Mouse (Mus musculus) embryonic facial prominence, embryonic 15.5 days (tissue): ENCODE data around the gene Kcnip1. TPM values are rescaled to one million over a fixed set of nuclear protein-coding genes. Genes with fewer than 3 reads are reported as not detected.

Experiments used
- ATAC-seq: fragments of 200-750 bp; cut with Nextera tagmentation; 2 replicates; pipeline ENCODE4 v1.8.0; 2017; ENCODE audit warnings: low read depth, moderate TSS enrichment; ENCODE audit not compliant: insufficient number of reproducible peaks, low FRiP score, low TSS enrichment
- H3K27ac ChIP-seq: fragments of 300-500 bp; sonication (generic); replicated peaks from 2 replicates; pipeline ENCODE4 v1.5.1; 2015; ENCODE audit warnings: mild to moderate bottlenecking, inconsistent platforms
- H3K27me3 ChIP-seq: fragments of 300-500 bp; sonication (generic); 2 replicates; pipeline ENCODE4 v1.6.1; 2015; ENCODE audit warnings: inconsistent platforms
- H3K36me3 ChIP-seq: fragments of 300-500 bp; sonication (generic); 2 replicates; pipeline ENCODE4 v1.6.1; 2015; ENCODE audit warnings: mild to moderate bottlenecking, inconsistent platforms
- H3K4me1 ChIP-seq: fragments of 300-500 bp; sonication (generic); 2 replicates; pipeline ENCODE4 v1.6.1; 2015; ENCODE audit warnings: inconsistent platforms
- H3K4me2 ChIP-seq: fragments of 300-500 bp; sonication (generic); replicated peaks from 2 replicates; pipeline ENCODE4 v1.6.1; 2015; ENCODE audit warnings: mild to moderate bottlenecking, inconsistent platforms
- H3K4me3 ChIP-seq: fragments of 300-500 bp; sonication (generic); replicated peaks from 2 replicates; pipeline ENCODE4 v1.5.1; 2015; ENCODE audit warnings: mild to moderate bottlenecking, inconsistent platforms
- H3K9ac ChIP-seq: fragments of 300-500 bp; sonication (generic); 2 replicates; pipeline ENCODE4 v1.6.1; 2015; ENCODE audit warnings: inconsistent platforms
- H3K9me3 ChIP-seq: fragments of 300-500 bp; sonication (generic); replicated peaks from 2 replicates; pipeline ENCODE4 v1.6.1; 2016; ENCODE audit warnings: inconsistent platforms
- WGBS: fragments of 180-500 bp; shearing (Covaris S2); methylation state at CpG from one replicate; pipeline ENCODE4 v1.1.7; 2015; 5-methylcytosine and 5-hydroxymethylcytosine counted together
- polyA plus RNA-seq: library from polyadenylated mRNA; unstranded; fragments of >200 nt; fragmentation: Nextera tagmentation; extraction: Ambion mirVana; gene quantifications from 2 replicates; pipeline ENCODE4 v1.2.1, GENCODE M21; 2015

The Kcnip1 gene
- polyA plus RNA-seq, 1 experiment from 2014 or later = 6.6 TPM

DNA sequence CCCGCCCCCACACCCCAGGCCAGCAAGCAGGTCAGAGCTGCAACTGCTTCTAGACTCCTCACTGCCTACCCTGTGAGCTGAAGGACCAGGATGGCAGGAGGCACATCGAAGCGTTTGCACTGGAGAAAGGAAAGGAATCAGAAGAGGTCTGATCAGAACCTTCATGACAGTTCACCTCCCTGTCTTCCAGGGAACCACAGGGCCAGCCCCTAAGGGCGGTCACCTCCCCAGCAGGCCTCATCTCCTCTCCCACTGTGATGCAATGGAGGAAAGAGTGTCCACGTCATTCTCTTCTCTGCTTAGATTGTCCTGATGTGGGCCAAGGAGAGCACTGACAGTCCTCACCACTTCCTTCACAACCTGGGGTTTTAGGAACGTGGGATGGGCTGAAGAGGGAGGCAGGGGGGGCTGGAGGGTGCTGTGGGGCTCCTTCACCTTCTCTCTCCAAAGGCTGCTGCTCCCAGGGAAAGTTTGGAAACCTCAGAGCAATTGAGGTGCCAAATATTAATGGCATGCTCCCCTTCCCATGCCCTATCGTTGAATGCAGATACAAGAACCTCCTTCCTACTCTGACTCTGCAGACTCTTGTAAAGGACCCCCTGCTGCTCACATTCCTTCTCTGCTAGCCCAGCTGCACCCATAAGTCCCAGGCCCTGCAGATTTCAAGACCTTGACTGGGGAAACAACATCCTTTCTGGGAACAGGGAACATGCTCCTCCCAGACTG lies 17.3 kb upstream of the Kcnip1 start:
- Histone ChIP-seq H3K27me3 (no peaks in the 10 kb centered on the region), H3K4me1 (0 out of 2 replicates have a peak, but pooled peaks cover 5% of the 10 kb centered on the region), H3K4me2 (no peak overlapping the region), H3K9me3 (no peaks in the 10 kb centered on the region), H3K4me3 (no peak overlapping the region), H3K9ac (no peak overlapping the region), H3K27ac (peak overlapping the region; percentile 39; the same call in 1 of the 2 replicates), H3K36me3 (no peaks in the 10 kb centered on the region)
- WGBS = 68% methylated on average over 7 of the region's 7 CpGs
- no peak for ATAC-seq

DNA sequence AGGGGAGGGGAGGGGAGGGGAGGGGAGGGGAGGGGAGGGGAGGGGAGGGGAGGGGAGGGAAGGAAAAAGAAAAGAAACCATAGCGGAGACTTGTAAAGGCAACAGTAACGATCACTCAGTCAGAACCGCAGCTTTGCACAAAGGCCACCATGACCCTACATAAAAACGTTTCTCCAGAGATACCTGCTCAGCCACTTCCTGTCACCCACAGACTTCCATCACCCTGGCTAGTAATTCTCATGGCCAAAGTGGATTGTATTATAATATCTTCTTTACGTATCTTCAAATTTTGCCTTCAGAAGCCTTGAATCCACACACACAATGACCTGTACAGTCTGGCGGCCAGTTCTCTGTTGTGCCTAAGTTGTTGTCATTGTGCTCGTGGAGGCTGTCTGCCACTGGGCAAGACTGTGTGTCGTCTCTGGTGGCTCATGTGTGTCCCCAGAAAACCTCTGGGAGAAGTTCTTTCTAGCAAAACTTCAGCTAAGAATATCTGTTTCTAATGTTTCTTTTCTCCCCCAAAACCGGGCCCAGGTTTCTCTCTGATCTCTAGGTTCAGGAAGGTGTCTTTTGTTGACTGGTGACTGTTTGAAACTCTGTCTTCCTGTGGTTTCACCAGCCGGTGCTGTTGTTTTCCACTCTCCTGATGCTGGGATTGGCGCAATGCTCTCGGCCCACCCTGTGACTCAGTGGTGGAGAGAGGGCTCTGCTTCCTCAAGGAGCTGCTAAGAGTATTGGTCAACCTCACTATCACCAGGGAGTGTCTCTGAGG lies 16.6 kb upstream of the Kcnip1 start:
- Histone ChIP-seq H3K4me1 (0 out of 2 replicates have a peak, but pooled peaks cover 5% of the 10 kb centered on the region), H3K27me3 (no peaks in the 10 kb centered on the region), H3K4me3 (no peak overlapping the region), H3K27ac (no peak overlapping the region), H3K36me3 (no peaks in the 10 kb centered on the region), H3K9ac (no peak overlapping the region), H3K4me2 (no peak overlapping the region), H3K9me3 (no peaks in the 10 kb centered on the region)
- WGBS = 79% methylated on average over 12 of the region's 12 CpGs
- 0 out of 2 replicates have a peak, but pooled peaks have one; percentile 13 for ATAC-seq

DNA sequence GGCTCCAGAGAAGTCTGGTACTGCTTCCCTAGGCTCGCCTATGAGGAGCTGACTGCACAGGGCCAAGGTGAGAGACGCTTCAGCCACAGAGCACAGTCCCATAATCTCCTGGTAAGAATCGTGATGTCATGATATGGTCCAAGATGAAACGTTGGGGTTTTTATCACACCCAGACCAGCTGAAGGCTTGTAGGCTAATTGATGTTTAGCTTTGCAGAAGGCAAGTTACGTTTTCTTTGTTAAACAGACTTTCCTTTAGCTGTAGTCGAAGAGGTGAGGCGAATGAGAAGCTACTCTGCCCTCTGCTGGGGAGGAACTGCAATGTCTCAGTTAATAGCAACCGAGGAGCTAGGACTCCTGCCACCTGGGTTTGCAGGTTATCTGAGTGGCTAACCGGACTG lies 15.8 kb upstream of the Kcnip1 start:
- Histone ChIP-seq H3K9ac (no peak overlapping the region), H3K27ac (no peak overlapping the region), H3K4me1 (0 out of 2 replicates have a peak, but pooled peaks cover 5% of the 10 kb centered on the region), H3K36me3 (no peaks in the 10 kb centered on the region), H3K9me3 (no peaks in the 10 kb centered on the region), H3K4me3 (no peak overlapping the region), H3K4me2 (no peak overlapping the region), H3K27me3 (no peaks in the 10 kb centered on the region)
- no peak for ATAC-seq
- WGBS = 40% methylated on average over 9 of the region's 9 CpGs

DNA sequence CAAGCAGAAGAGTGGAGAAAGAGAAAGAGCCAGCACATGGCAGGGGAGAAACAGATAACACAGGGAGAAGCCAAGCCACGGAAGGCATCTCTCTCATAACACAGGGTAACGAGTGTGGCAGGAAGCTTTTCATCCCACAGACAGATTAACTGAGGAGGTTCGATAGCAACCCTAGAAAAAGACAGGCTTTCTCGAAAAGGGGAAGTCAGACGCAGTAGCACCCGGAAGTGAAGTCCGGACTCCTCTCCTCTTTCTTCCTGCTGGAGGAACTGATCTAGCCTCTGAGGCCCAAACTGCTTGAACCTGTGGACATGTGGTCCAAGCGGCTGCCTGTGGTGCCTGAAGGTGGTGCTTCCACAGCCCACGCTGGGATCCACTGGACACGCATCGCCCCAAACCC lies 15.3 kb upstream of the Kcnip1 start:
- H3K36me3 ChIP-seq = no peaks in the 10 kb centered on the region
- no peaks in the 10 kb centered on the region for H3K9me3 ChIP-seq
- H3K27me3 ChIP-seq = no peaks in the 10 kb centered on the region
- WGBS = 87% methylated on average over 11 of the region's 11 CpGs
- no peak overlapping the region for H3K4me3 ChIP-seq
- ATAC-seq = no peak
- no peak overlapping the region for H3K27ac ChIP-seq
- no peak overlapping the region for H3K9ac ChIP-seq
- H3K4me1 ChIP-seq = 0 out of 2 replicates have a peak, but pooled peaks cover 5% of the 10 kb centered on the region
- no peak overlapping the region for H3K4me2 ChIP-seq

DNA sequence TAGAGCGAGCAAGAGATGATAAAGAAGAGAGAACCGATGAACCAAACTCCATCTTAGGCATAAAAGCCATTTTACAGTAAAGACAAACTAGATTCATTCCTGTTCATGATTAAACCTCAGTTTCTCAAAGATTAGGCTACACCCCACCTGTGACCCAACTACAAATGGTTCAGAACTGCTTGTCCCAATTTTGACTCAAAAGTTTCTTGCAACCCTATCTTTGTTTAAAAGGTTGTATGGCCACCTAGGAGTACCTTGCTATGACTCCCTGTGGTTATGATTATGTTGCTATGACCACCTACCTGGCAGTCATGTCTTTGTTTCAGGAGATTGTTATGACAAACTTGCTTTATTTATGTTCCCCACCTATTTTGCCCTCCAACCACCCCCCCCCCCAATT lies 14.7 kb upstream of the Kcnip1 start:
- H3K36me3 ChIP-seq = no peaks in the 10 kb centered on the region
- no peak overlapping the region for H3K4me2 ChIP-seq
- no peak overlapping the region for H3K27ac ChIP-seq
- H3K9me3 ChIP-seq = no peaks in the 10 kb centered on the region
- H3K27me3 ChIP-seq = no peaks in the 10 kb centered on the region
- H3K4me1 ChIP-seq = 0 out of 2 replicates have a peak, but pooled peaks cover 5% of the 10 kb centered on the region
- H3K9ac ChIP-seq = no peak overlapping the region
- ATAC-seq = no peak
- 79% methylated on average over 2 of the region's 2 CpGs for WGBS
- no peak overlapping the region for H3K4me3 ChIP-seq

DNA sequence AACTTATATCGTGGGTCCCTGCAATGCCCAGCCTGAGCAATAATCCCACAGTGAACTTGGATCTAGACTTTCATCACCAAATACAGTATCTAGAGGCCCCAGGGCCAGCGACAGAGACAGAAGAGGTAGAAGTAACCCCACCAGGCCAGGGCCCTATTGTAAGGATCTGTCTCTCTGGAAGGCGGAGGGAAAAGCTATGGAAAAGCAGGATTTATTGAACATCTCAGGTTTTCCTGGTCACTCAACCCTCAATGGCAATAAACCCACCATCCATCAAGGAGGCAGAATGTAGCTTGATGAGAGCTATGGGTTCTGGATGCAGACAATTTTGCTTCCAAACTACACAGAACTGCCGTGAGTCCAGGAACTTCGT lies 9.6 kb upstream of the Kcnip1 start:
- H3K4me2 ChIP-seq = no peak overlapping the region
- no peak for ATAC-seq
- H3K27me3 ChIP-seq = no peaks in the 10 kb centered on the region
- no peaks in the 10 kb centered on the region for H3K9me3 ChIP-seq
- no peak overlapping the region for H3K27ac ChIP-seq
- H3K4me3 ChIP-seq = no peak overlapping the region
- no peaks in the 10 kb centered on the region for H3K36me3 ChIP-seq
- no peak overlapping the region for H3K9ac ChIP-seq
- no peaks in the 10 kb centered on the region for H3K4me1 ChIP-seq
- WGBS = 74% methylated on average over 5 of the region's 5 CpGs

DNA sequence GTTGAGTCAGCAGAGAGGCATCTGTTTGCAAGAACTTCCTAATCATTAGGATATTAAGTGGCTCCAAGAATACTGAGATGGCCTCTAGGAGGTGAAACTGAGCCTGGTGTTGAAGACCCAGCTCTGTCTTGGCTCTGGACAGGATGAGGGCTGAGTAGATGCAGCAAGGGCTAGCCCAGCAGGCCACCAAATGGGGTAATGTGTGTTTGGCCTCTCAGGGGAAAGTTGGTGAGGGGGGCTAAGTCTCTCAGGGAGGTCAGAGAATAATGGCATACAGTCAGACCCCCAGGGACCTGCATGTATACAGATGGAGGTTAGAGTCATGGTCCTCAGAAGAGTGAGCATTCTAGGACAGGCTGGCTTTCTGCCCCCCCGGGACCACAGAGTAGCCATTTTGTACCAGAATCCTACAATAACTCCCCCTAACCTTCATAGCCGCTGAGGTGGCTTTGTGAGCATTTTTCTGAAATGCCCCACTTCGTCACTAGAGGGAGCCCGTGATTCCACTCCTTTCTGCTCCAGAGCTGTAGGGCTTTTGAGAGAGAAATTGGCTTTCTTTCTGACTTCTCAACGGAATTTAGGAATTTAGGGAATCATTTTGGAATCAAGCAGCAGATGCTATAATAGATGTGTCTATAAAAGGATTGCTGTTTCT lies 9.1 kb upstream of the Kcnip1 start:
- H3K9ac ChIP-seq = no peak overlapping the region
- no peaks in the 10 kb centered on the region for H3K4me1 ChIP-seq
- H3K4me2 ChIP-seq = no peak overlapping the region
- H3K4me3 ChIP-seq = no peak overlapping the region
- no peak; the same call in 1 of the 2 replicates for ATAC-seq
- 7% methylated on average over 5 of the region's 5 CpGs for WGBS
- no peaks in the 10 kb centered on the region for H3K36me3 ChIP-seq
- no peaks in the 10 kb centered on the region for H3K27me3 ChIP-seq
- no peaks in the 10 kb centered on the region for H3K9me3 ChIP-seq
- no peak overlapping the region for H3K27ac ChIP-seq

DNA sequence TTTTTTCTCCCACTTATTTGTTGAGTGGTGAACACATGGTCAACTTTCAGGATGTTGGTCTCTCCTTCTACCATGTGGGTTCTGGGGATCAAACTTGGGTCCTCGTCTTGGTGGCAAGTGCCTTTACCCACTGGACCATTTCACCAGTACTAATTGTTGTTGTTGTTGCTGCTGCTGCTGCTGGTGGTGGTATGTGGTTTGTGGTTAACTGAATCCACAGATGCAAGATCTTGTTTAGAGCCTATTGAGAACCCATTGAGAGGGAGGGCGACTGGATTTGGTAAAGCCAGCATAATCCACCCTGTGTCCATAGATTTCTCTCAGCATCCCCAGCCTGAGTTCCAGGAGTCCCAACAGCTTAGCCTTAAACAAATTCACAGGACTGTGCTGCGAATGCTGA lies 7.5 kb upstream of the Kcnip1 start:
- Histone ChIP-seq H3K36me3 (no peaks in the 10 kb centered on the region), H3K4me3 (no peak overlapping the region), H3K4me1 (no peaks in the 10 kb centered on the region), H3K4me2 (no peak overlapping the region), H3K27ac (no peak overlapping the region), H3K27me3 (no peaks in the 10 kb centered on the region), H3K9me3 (no peaks in the 10 kb centered on the region), H3K9ac (no peak overlapping the region)
- ATAC-seq = no peak
- WGBS = 70% methylated on average over 3 of the region's 3 CpGs

DNA sequence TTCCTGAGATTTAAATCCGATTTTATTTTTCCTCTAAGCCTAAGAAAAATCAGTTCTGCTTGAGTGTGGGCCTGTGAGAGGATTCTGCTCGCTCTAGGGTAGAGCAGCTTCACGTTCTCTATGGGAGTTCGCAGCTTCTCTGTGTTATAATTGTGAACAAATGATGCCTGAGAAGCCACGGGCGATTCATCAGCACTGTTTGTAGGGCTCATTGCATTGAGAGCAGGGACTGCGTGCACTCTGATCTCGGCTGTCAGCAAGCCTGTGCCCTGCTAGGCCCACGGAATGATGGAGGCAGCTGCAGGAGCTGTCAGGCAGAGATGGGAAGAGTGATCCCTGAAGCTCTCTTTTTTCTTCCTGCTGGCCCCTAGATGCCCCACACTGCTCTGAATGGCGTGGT lies 5.3 kb upstream of the Kcnip1 start:
- no peak overlapping the region for H3K27ac ChIP-seq
- no peak overlapping the region for H3K4me3 ChIP-seq
- no peak for ATAC-seq
- H3K36me3 ChIP-seq = no peaks in the 10 kb centered on the region
- H3K4me2 ChIP-seq = no peak overlapping the region
- peaks cover 3% of the 10 kb centered on the region; the same call in 1 of the 2 replicates for H3K27me3 ChIP-seq
- peaks cover 2% of the 10 kb centered on the region; the same call in 1 of the 2 replicates for H3K4me1 ChIP-seq
- no peak overlapping the region for H3K9ac ChIP-seq
- 47% methylated on average over 10 of the region's 10 CpGs for WGBS
- no peaks in the 10 kb centered on the region for H3K9me3 ChIP-seq

DNA sequence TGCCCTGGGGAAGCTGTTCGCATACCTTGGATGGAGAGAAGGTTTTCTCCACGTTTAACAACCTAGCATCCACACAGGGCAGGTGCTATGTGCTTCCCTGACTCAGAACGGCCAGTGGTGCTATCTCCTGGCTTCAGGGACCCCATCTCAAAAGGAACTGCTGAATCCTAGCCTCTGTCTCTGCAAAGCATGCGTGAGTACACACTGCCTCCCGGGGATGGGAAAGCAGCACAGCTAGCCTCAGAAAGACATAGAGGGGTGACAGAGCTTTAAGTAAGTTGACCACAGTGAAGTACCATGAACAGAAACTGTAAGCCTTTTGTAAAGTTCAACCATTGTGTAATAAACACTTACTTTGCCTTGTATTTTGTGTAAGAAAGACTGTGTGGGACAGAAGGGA lies 544 bp upstream of the Kcnip1 start:
- 65% methylated on average over 5 of the region's 5 CpGs for WGBS
- Histone ChIP-seq H3K36me3 (no peaks in the 10 kb centered on the region), H3K27me3 (peaks cover 11% of the 10 kb centered on the region), H3K4me2 (no peak overlapping the region), H3K4me1 (peaks cover 10% of the 10 kb centered on the region), H3K9ac (no peak overlapping the region), H3K9me3 (no peaks in the 10 kb centered on the region), H3K4me3 (no peak overlapping the region), H3K27ac (no peak overlapping the region)
- ATAC-seq = no peak

DNA sequence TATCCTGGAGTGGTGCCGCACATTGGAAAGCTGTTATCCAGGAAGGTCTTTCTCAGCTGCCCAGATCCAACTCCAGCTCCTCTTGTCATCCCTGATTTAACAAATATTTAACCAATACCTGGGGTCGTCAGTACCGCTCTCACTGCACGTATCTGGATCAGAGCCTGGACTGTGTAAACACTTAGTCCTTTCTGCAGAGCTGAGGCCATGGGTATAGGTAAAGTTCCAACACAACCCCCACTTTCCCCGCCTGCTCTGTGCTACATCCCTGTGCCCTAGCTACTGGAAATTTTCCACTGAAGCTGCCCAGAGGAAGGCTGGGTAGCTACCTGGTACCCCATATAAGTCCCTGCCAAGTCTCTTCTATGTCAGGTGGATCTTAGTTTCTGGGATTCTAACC lies 3.0 kb downstream of the Kcnip1 start:
- Histone ChIP-seq H3K4me2 (no peak overlapping the region), H3K36me3 (no peaks in the 10 kb centered on the region), H3K4me1 (peaks cover 10% of the 10 kb centered on the region), H3K27me3 (peaks cover 11% of the 10 kb centered on the region), H3K4me3 (no peak overlapping the region), H3K9me3 (no peaks in the 10 kb centered on the region), H3K27ac (no peak overlapping the region), H3K9ac (no peak overlapping the region)
- no peak for ATAC-seq
- 83% methylated on average over 5 of the region's 5 CpGs for WGBS
